Mouse (Mus musculus) urinary bladder, postnatal 25 days (tissue): Measurements from ENCODE around the gene Camta1.

ENCODE experiments used
- DNase-seq: peaks from one replicate; pipeline ENCODE4 v3.0.0; 2022; ENCODE audit warnings: low spot score

The Camta1 gene

DNA sequence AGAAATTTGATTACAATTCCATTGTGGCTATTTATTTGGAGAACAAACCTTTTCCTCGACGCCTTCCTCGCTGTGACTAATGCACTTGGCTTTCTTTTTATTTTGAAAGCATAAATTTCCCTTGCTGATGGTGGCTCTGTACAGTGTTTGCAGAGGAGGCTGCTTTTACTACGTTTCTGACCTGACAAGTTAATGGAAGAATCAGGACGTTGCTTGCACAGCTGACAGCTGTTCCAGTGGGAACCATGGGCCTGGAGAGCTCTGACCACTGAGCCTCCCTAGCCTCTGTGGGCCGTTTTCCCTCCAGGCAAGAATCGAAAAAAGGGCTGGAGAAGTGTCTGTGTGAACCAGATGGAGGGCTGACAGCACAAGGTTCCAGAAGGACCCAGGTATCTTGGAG, 342.7 kb downstream of the Camta1 start:
- DNase-seq, result no peak

DNA sequence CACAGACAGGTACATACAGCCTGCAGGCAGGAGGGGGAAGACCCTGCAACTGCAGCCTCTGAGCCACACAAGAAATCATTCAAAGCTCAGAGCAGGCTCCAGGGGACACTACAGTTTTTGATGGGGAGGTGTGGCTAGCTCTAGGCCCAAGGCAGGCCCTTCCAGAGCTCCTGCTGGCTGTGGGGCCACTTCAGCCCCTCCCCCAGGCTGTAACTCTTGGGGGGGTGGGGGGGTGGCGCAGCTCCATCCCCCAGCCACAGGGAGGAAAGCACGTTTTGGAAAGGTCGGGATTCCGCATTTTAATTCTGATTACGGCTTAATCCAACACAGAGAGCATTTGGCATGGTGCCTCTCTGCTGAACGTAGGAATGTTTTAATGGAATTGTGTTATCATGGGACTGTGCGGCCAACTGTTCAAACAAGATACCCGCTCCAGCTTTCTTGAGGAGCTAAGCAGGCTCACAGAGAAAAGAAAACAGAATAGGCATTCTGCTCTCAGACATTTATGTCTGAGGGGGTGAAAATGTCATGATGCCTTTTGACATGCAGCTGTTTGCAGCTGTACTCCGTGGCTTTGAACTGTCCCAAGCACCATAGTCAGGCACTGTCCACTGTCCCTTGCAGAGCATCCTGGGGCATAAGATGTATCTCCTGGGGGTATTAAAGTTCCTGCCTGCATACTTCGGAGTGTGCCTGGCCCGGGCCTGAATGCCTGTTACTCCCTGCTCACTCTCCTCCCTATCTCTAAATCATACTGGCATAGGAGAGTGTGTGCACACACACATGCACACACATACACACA, 344.5 kb downstream of the Camta1 start:
- no peak for DNase-seq

DNA sequence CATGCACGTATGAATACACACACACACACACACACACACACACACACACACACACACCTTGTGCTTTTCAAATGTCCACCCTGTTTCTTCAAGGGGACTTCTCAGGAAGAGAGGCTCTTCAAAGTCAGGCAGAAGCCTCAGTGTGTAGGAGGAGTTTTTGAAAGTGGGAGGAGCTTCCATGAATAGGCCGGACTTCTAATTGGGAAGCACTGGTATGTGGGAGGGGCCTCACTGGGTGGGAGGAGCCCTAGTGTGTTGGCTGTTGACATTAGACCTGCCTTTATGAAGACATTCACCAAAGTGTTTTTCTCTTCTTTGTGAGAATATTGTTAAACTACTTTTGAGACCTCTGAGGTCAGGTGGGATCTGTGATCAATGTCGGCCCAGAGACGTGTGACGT, 346.4 kb downstream of the Camta1 start:
- DNase-seq, result no peak

- no peak for DNase-seq
These were observed 350.6 kb downstream of the Camta1 start for GRCm38 (mm10) chr4:151511092-151511491.

DNA sequence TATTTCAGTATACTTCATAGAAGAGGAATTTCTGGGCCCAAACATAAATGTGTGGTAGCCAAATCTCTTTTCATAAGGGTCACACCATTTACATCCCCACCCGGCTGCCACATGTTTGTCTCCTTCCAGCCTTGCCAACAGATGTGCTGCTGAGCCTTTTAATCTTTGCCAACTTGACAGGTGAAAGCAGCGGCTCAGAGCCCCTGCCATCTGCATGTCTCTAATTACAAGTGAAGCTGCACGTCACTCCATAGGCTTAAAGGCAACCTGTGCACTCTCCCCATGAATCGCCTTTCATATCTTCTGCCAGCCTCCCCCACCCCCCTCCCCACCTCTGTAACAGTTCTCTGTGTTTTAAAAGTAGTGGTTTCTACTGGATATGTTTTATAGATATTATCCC, 351.3 kb downstream of the Camta1 start:
- DNase-seq, result no peak

- DNase-seq, result no peak
These were observed 355.0 kb downstream of the Camta1 start for GRCm38 (mm10) chr4:151506701-151507100.

GRCm38 (mm10) chr4:151498481-151499276, 363.0 kb downstream of the Camta1 start:
- DNase-seq, result no peak

- no peak for DNase-seq
These were observed 365.1 kb downstream of the Camta1 start for GRCm38 (mm10) chr4:151496581-151496980.

- no peak for DNase-seq
These were observed 366.3 kb downstream of the Camta1 start for GRCm38 (mm10) chr4:151495276-151495882.

GRCm38 (mm10) chr4:151492786-151493185, 368.9 kb downstream of the Camta1 start:
- DNase-seq, result no peak

GRCm38 (mm10) chr4:151483977-151484313, 377.7 kb downstream of the Camta1 start:
- no peak for DNase-seq

DNA sequence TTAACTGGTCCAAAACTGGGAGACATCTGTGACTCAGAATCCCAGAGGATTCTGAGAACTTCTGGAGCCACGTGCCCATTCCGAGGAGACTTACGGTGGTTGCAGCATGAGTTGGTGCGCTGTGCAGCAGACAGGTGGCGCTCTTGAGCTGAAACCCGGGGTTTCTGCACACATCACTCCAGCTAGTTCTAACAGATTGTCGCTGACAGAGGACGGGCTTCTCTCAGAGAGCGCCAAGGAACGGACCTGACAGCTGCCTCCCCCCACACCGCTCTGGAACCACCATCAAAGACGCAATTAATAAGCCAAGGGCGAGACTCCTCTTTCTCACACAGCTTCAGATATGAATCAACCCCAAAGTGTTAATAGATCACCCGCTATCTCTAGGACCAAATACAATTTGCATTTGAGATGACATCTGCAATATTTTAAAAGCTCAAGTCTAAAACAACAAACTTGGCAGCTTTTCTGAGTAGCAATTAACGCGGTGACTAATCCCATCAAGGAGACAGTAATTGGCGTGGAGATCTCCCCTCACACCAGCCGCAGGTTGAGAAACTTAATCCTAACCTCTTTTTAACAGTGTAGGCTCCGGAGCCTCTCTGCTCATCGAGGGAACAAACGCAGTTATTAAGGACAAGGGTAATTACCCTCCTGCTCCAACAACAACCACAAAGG, 378.2 kb downstream of the Camta1 start:
- DNase-seq, result peak; percentile 39

GRCm38 (mm10) chr4:151480928-151481327, 380.7 kb downstream of the Camta1 start:
- DNase-seq, result no peak

DNA sequence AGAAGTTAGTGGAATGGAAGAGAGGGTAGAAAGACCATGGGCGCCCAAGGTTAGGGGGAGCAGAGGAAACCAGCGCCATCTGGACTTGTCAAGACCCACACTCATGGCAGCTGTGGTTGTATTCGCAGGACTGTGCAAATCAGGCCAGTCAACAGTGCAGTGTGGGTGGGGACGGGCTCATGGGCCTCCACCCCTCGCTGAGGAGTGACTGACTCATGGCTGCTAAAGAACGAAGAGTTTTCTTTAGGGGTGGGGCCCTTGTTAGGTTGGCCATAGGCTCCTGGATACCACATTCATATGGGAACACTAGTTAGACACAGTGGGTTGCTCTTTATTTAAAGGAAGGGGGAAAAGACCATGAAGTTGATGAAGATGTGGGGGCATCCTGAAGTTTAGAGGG, 383.7 kb downstream of the Camta1 start:
- no peak for DNase-seq

DNA sequence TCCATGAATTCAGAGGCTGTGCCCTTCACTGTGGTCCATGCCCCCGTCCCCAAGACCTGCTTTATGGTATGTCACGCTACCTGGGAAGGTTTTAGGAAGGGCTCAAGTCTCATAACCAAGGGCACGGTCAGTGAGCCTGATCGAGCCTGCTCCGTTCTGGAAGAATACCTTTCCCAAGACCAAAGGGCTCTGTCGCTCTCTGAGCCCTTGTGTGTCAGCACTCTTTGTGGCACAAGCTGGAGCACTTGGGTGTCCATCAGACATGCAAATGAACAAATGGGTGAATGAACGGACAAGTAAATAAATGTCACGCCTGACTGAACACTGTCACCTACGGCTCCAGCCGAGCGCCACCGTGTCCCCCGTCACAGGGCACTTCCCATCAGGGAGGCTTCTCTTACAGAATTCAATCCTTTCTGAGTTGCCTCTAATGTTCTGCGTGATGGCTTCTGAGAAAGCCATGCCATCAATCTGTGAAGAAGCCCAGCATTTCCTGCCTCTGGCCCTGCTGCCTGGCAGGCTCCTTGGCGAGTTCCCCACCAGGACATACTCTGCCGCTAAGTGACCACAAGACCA, 386.7 kb downstream of the Camta1 start:
- no peak for DNase-seq

GRCm38 (mm10) chr4:151471886-151472285, 389.8 kb downstream of the Camta1 start:
- DNase-seq, result no peak

DNA sequence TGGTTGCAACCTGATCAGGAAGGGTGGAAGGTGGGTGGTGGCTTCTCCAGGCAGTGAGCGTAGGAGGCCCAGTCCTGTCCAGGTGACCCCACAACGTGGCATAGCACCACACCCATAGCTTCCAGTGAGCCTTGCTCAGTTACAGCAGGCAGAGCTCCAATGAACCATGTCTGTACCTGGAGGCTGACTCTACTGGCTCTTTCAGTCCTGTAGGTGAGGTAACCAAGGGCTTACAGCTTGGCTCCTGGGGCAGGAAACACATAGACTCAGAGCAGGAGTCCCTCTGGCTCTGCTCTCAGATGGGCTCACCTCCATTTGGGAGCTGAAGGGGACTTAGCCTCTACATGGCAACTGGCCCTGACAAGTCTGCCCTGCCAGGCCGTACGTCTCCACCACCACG, 393.3 kb downstream of the Camta1 start:
- no peak for DNase-seq

DNA sequence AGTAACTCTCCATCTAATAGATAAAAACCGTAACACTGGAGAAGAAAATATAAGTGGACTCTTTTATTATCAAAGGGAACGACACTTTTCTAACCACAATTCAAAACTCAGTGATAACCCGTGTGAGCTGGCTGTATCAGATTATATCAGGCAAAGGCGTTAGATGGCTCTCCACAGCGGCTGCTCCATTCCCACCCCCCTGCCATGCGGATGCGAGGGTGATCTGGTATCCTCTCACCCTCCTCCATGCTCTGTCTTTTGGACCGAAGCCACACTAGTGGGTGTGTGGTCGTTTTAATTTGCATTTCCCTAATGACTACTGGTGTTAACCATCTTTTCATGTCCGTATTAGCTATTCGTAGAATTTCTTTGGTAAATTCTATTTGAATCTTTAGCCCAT, 403.0 kb downstream of the Camta1 start:
- DNase-seq, result no peak

DNA sequence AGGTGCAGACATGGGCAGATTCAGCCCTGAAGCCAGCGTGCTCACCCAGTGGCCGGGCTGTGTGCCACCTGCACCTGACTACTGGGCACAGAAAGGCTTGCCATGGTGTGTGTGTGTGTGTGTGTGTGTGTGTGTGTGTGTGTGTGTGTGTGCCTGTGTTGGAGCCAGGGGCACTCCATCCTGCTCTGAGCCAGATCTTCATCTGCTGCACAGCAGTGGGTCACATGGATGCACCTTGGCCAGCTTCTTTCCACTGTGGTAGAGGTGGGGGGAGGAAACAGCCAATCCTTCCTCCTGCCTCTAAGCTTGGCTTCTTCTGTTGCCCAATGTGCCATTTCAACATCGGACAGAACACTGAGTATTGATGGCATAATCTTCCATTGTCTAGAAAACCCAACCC, 407.1 kb downstream of the Camta1 start:
- no peak for DNase-seq

DNA sequence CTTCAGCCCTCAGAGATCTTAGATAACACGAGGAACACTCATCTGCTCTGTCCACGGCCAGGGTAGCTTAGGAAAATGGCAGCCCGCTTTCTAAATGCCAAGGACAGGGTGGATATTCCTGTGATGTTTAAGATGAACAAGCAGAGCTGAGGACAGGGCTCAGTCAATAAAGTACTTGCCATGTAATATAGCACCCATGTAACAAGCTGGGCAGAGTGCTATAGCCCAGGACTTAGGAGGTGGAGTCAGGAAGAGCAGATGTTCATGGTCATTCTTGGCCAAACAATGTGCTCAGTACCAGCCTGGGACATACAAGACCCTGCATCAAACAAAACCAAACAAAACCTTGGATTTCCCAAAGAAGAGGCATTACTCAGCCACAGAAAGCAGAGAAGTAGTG, 407.6 kb downstream of the Camta1 start:
- no peak for DNase-seq

DNA sequence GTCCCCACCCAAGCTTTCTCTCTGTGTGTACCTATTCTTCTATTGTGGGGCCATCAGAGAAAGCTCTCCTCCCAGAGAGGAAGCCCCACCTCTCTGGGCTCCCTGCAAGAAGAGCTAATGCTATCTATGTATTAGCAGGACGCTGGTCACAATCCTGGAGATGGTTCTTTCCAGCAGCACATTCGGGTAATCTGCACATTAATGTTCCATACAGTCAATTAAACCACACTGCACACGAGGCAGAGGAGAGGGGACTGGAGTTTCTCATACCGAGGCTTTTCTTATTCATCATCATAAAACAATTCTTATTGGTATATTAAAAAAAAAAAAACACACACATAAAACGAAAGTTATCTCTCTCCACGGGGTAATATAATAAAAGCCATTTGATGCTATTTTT, 409.8 kb downstream of the Camta1 start:
- no peak for DNase-seq

GRCm38 (mm10) chr4:151449981-151450380, 411.7 kb downstream of the Camta1 start:
- no peak for DNase-seq
